Mouse (Mus musculus): ENCODE measurements around the gene Hnf4a.

GRCm38 (mm10) chr2:163506300-163507004 is at the start of gene Hnf4a:
- TF ChIP-seq CTCF (IDR thresholded peaks at IDR 0.05; ENCODE audit: low read depth) (no peak), EP300 (IDR thresholded peaks at IDR 0.05; ENCODE audit: low read depth) (no peak)
